Mouse (Mus musculus): ENCODE data around the gene Rps3. TPM values are rescaled to one million over a fixed set of nuclear protein-coding genes. Genes with fewer than 3 reads are reported as not detected.

Gene Rps3
- polyA plus RNA-seq, 1 experiment from 2014 or later: 696 TPM

- Histone ChIP-seq H3K4me1 (no peaks in the 10 kb centered on the region), H3K27ac (no peak overlapping the region), H3K27me3 (peaks cover 3% of the 10 kb centered on the region; the same call in 1 of the 2 replicates), H3K36me3 (ENCODE audit: poor library complexity, severe bottlenecking) (no peaks in the 10 kb centered on the region), H3K9me3 (replicated peaks) (0 out of 2 replicates have a peak, but pooled peaks cover 4% of the 10 kb centered on the region), H3K4me3 (no peak overlapping the region), H3K4me2 (no peak overlapping the region), H3K9ac (no peak overlapping the region)
- no peak for ATAC-seq
Measured at GRCm38 (mm10) chr7:99504556-99504955, 21.0 kb upstream of the Rps3 start.

- H3K4me3 ChIP-seq: no peak overlapping the region
- no peaks in the 10 kb centered on the region for H3K27me3 ChIP-seq
- no peak for ATAC-seq
- 68% methylated on average over 1 of the region's 1 CpGs for whole genome bisulfite sequencing
- H3K4me2 ChIP-seq: no peak overlapping the region
- no peak overlapping the region for H3K27ac ChIP-seq
- no peaks in the 10 kb centered on the region for H3K36me3 ChIP-seq (ENCODE audit: poor library complexity, severe bottlenecking)
- H3K9me3 ChIP-seq (replicated peaks): no peaks in the 10 kb centered on the region
- H3K9ac ChIP-seq: no peak overlapping the region
- H3K4me1 ChIP-seq: no peaks in the 10 kb centered on the region
Measured at GRCm38 (mm10) chr7:99501148-99501547, 17.6 kb upstream of the Rps3 start.

GRCm38 (mm10) chr7:99500655-99501054, 17.1 kb upstream of the Rps3 start:
- Histone ChIP-seq H3K4me2 (no peak overlapping the region), H3K36me3 (ENCODE audit: poor library complexity, severe bottlenecking) (no peaks in the 10 kb centered on the region), H3K27ac (no peak overlapping the region), H3K4me1 (no peaks in the 10 kb centered on the region), H3K27me3 (no peaks in the 10 kb centered on the region), H3K4me3 (no peak overlapping the region), H3K9ac (no peak overlapping the region), H3K9me3 (replicated peaks) (no peaks in the 10 kb centered on the region)
- ATAC-seq: 0 out of 2 replicates have a peak, but pooled peaks have one; percentile 16
- 48% methylated on average over 5 of the region's 5 CpGs for WGBS

- Histone ChIP-seq H3K27ac (no peak overlapping the region), H3K4me2 (no peak overlapping the region), H3K9me3 (replicated peaks) (no peaks in the 10 kb centered on the region), H3K4me3 (no peak overlapping the region), H3K4me1 (no peaks in the 10 kb centered on the region), H3K36me3 (ENCODE audit: poor library complexity, severe bottlenecking) (no peaks in the 10 kb centered on the region), H3K9ac (no peak overlapping the region), H3K27me3 (no peaks in the 10 kb centered on the region)
- 5% methylated on average over 8 of the region's 8 CpGs for WGBS
- peak; percentile 90 for ATAC-seq
Measured at GRCm38 (mm10) chr7:99500201-99500600, 16.7 kb upstream of the Rps3 start.

- H3K4me1 ChIP-seq: no peaks in the 10 kb centered on the region
- H3K27ac ChIP-seq: no peak overlapping the region
- no peak overlapping the region for H3K4me2 ChIP-seq
- no peak for ATAC-seq
- no peaks in the 10 kb centered on the region for H3K27me3 ChIP-seq
- H3K9ac ChIP-seq: no peak overlapping the region
- no peaks in the 10 kb centered on the region for H3K36me3 ChIP-seq (ENCODE audit: poor library complexity, severe bottlenecking)
- no peak overlapping the region for H3K4me3 ChIP-seq
- WGBS: 68% methylated on average over 1 of the region's 1 CpGs
- H3K9me3 ChIP-seq (replicated peaks): no peaks in the 10 kb centered on the region
Measured at GRCm38 (mm10) chr7:99499128-99499527, 15.6 kb upstream of the Rps3 start.

GRCm38 (mm10) chr7:99489708-99490107, 6.2 kb upstream of the Rps3 start:
- no peak overlapping the region for H3K27ac ChIP-seq
- H3K27me3 ChIP-seq: peaks cover 15% of the 10 kb centered on the region
- WGBS: 77% methylated on average over 5 of the region's 5 CpGs
- ATAC-seq: no peak
- no peak overlapping the region for H3K4me2 ChIP-seq
- peaks cover 8% of the 10 kb centered on the region for H3K9me3 ChIP-seq (replicated peaks)
- H3K4me3 ChIP-seq: no peak overlapping the region
- no peaks in the 10 kb centered on the region for H3K36me3 ChIP-seq (ENCODE audit: poor library complexity, severe bottlenecking)
- H3K4me1 ChIP-seq: no peaks in the 10 kb centered on the region
- H3K9ac ChIP-seq: no peak overlapping the region

GRCm38 (mm10) chr7:99484679-99485078, 1.1 kb upstream of the Rps3 start:
- ATAC-seq: no peak
- H3K27ac ChIP-seq: no peak overlapping the region
- H3K4me3 ChIP-seq: no peak overlapping the region
- H3K27me3 ChIP-seq: peaks cover 15% of the 10 kb centered on the region
- no peaks in the 10 kb centered on the region for H3K9me3 ChIP-seq (replicated peaks)
- peaks cover 29% of the 10 kb centered on the region for H3K4me1 ChIP-seq
- no peak overlapping the region for H3K4me2 ChIP-seq
- no peak overlapping the region for H3K9ac ChIP-seq
- WGBS: 98% methylated on average over 1 of the region's 1 CpGs
- H3K36me3 ChIP-seq (ENCODE audit: poor library complexity, severe bottlenecking): peaks cover 25% of the 10 kb centered on the region

- Histone ChIP-seq H3K4me1 (peaks cover 37% of the 10 kb centered on the region), H3K27ac (no peak overlapping the region), H3K9me3 (replicated peaks) (no peaks in the 10 kb centered on the region), H3K9ac (no peak overlapping the region), H3K4me2 (peak overlapping the region; percentile 87), H3K36me3 (ENCODE audit: poor library complexity, severe bottlenecking) (peaks cover 33% of the 10 kb centered on the region), H3K4me3 (peak overlapping the region; percentile 92), H3K27me3 (peaks cover 15% of the 10 kb centered on the region)
- peak; percentile 37 for ATAC-seq
- 46% methylated on average over 8 of the region's 8 CpGs for WGBS
Measured at GRCm38 (mm10) chr7:99483924-99484319, 384 bp upstream of the Rps3 start.

- Histone ChIP-seq H3K9me3 (replicated peaks) (no peaks in the 10 kb centered on the region), H3K4me2 (peak overlapping the region; percentile 87), H3K4me3 (peak overlapping the region; percentile 92), H3K4me1 (peaks cover 40% of the 10 kb centered on the region), H3K36me3 (ENCODE audit: poor library complexity, severe bottlenecking) (peaks cover 46% of the 10 kb centered on the region), H3K9ac (peak overlapping the region; percentile 94), H3K27ac (peak overlapping the region; percentile 77; the same call in 1 of the 2 replicates), H3K27me3 (peaks cover 15% of the 10 kb centered on the region)
- 4% methylated on average over 6 of the region's 6 CpGs for WGBS
- no peak for ATAC-seq
Measured at GRCm38 (mm10) chr7:99482637-99483036, 901 bp downstream of the Rps3 start.

- H3K36me3 ChIP-seq (ENCODE audit: poor library complexity, severe bottlenecking): peaks cover 91% of the 10 kb centered on the region
Measured at GRCm38 (mm10) chr7:99477235-99477634, 6.3 kb downstream of the Rps3 start.

GRCm38 (mm10) chr7:99476558-99477114, 6.9 kb downstream of the Rps3 start:
- no peak overlapping the region for H3K4me3 ChIP-seq
- no peaks in the 10 kb centered on the region for H3K27me3 ChIP-seq
- H3K36me3 ChIP-seq (ENCODE audit: poor library complexity, severe bottlenecking): peaks cover 92% of the 10 kb centered on the region
- WGBS: 60% methylated on average over 3 of the region's 3 CpGs
- ATAC-seq: no peak
- H3K4me1 ChIP-seq: peaks cover 35% of the 10 kb centered on the region
- no peak overlapping the region for H3K4me2 ChIP-seq
- H3K27ac ChIP-seq: no peak overlapping the region; the same call in 1 of the 2 replicates
- no peaks in the 10 kb centered on the region for H3K9me3 ChIP-seq (replicated peaks)
- no peak overlapping the region for H3K9ac ChIP-seq

More at GRCm38 (mm10) chr7:99477235-99477634, 6.3 kb downstream of the Rps3 start:
- H3K9ac ChIP-seq: no peak overlapping the region
- WGBS: 90% methylated on average over 5 of the region's 5 CpGs
- ATAC-seq: no peak
- no peaks in the 10 kb centered on the region for H3K27me3 ChIP-seq
- no peak overlapping the region for H3K4me3 ChIP-seq
- H3K9me3 ChIP-seq (replicated peaks): no peaks in the 10 kb centered on the region
- no peak overlapping the region for H3K4me2 ChIP-seq
- peaks cover 41% of the 10 kb centered on the region for H3K4me1 ChIP-seq
- no peak overlapping the region for H3K27ac ChIP-seq

- WGBS: 91% methylated on average over 2 of the region's 2 CpGs
- Histone ChIP-seq H3K36me3 (ENCODE audit: poor library complexity, severe bottlenecking) (peaks cover 85% of the 10 kb centered on the region), H3K9me3 (replicated peaks) (no peaks in the 10 kb centered on the region), H3K9ac (no peak overlapping the region), H3K4me2 (no peak overlapping the region), H3K4me1 (peaks cover 24% of the 10 kb centered on the region), H3K27ac (no peak overlapping the region; the same call in 1 of the 2 replicates), H3K4me3 (no peak overlapping the region), H3K27me3 (no peaks in the 10 kb centered on the region)
- ATAC-seq: no peak; the same call in 1 of the 2 replicates
Measured at GRCm38 (mm10) chr7:99475562-99475911, 8.0 kb downstream of the Rps3 start.

All from forebrain, embryonic 13.5 days (tissue).